Mouse (Mus musculus) activated CD4-positive, CD25-positive, alpha-beta regulatory T cell, adult 9 weeks (primary cell): ENCODE measurements around the gene Klf1. TPM values are rescaled to one million over a fixed set of nuclear protein-coding genes. Genes with fewer than 3 reads are reported as not detected.

ENCODE experiments used
- polyA plus RNA-seq: library from polyadenylated mRNA; unstranded; fragments of 100-300 nt; shearing (Covaris generic); gene quantifications from one replicate; pipeline ENCODE4 v1.2.1, GENCODE M21; 2017

Klf1 gene
- polyA plus RNA-seq: 1.1 TPM

GRCm38 (mm10) chr8:84901752-84902151 is at the start of gene Klf1:
Klf1 (plus strand) TSS chr8:84901928.

GRCm38 (mm10) chr8:84856864-84857441 is 44.8 kb upstream of the Klf1 start, which contains the start of gene Farsa:
Farsa (plus strand) TSS chr8:84856989.

GRCm38 (mm10) chr8:84871376-84872308 is 30.1 kb upstream of the Klf1 start, which contains the start of gene Syce2:
Syce2 (plus strand) TSS chr8:84872111.

GRCm38 (mm10) chr8:84893709-84894134 is 8.0 kb upstream of the Klf1 start, which contains the start of gene Gcdh:
Gcdh (minus strand) TSS chr8:84893921.

GRCm38 (mm10) chr8:84908421-84909161 is 6.9 kb downstream of the Klf1 start, which contains the start of gene Dnase2a:
Dnase2a (plus strand) TSS chr8:84908560.

GRCm38 (mm10) chr8:84936962-84937546 is 35.3 kb downstream of the Klf1 start, which contains the start of gene Mast1:
Mast1 (minus strand) TSS chr8:84937359.

GRCm38 (mm10) chr8:84946528-84947240 is 45.0 kb downstream of the Klf1 start, which contains the start of gene Rtbdn:
Rtbdn (plus strand) TSS chr8:84946991.

Other genes starting within 250 kb of the Klf1 start
- 142 TPM for gene Ier2, start 239.1 kb upstream of the Klf1 start, polyA plus RNA-seq
- 62.5 TPM for gene Trmt1, start 215.6 kb upstream of the Klf1 start, polyA plus RNA-seq
- gene Nacc1, start 214.1 kb upstream of the Klf1 start, polyA plus RNA-seq: 4.2 TPM
- 0.60 TPM for gene Lyl1, start 200.5 kb upstream of the Klf1 start, polyA plus RNA-seq
- 23.0 TPM for gene G430095P16Rik, start 178.9 kb upstream of the Klf1 start, polyA plus RNA-seq
- 3.0 TPM for gene Nfix, start 101.6 kb upstream of the Klf1 start, polyA plus RNA-seq
- 6.8 TPM for gene Dand5, start 79.1 kb upstream of the Klf1 start, polyA plus RNA-seq
- gene Gadd45gip1, start 70.4 kb upstream of the Klf1 start, polyA plus RNA-seq: 27.8 TPM
- gene Rad23a, start 61.3 kb upstream of the Klf1 start, polyA plus RNA-seq: 189 TPM
- gene Calr, start 55.0 kb upstream of the Klf1 start, polyA plus RNA-seq: 587 TPM
- gene Farsa, start 44.9 kb upstream of the Klf1 start, polyA plus RNA-seq: 97.7 TPM
- gene Syce2, start 29.8 kb upstream of the Klf1 start, polyA plus RNA-seq: 7.7 TPM
- gene Gcdh, start 8.0 kb upstream of the Klf1 start, polyA plus RNA-seq: 39.4 TPM
- gene Dnase2a, start 6.6 kb downstream of the Klf1 start, polyA plus RNA-seq: 18.9 TPM
- 1.1 TPM for gene Mast1, start 35.4 kb downstream of the Klf1 start, polyA plus RNA-seq
- 0.31 TPM for gene Rtbdn, start 45.1 kb downstream of the Klf1 start, polyA plus RNA-seq
- gene Gm49661, start 67.5 kb downstream of the Klf1 start, polyA plus RNA-seq: not detected
- 266 TPM for gene Prdx2, start 67.7 kb downstream of the Klf1 start, polyA plus RNA-seq
- gene Rnaseh2a, start 67.8 kb downstream of the Klf1 start, polyA plus RNA-seq: 105 TPM
- gene Junb, start 76.8 kb downstream of the Klf1 start, polyA plus RNA-seq: 481 TPM
- 7.8 TPM for gene Hook2, start 88.7 kb downstream of the Klf1 start, polyA plus RNA-seq
- gene Best2, start 112.6 kb downstream of the Klf1 start, polyA plus RNA-seq: not detected
- 53.5 TPM for gene Asna1, start 123.4 kb downstream of the Klf1 start, polyA plus RNA-seq
- gene Trir, start 124.9 kb downstream of the Klf1 start, polyA plus RNA-seq: 200 TPM
- 45.8 TPM for gene Tnpo2, start 135.0 kb downstream of the Klf1 start, polyA plus RNA-seq
- gene Fbxw9, start 158.1 kb downstream of the Klf1 start, polyA plus RNA-seq: 8.0 TPM
- 1.9 TPM for gene Gm5741, start 166.1 kb downstream of the Klf1 start, polyA plus RNA-seq
- gene Dhps, start 169.8 kb downstream of the Klf1 start, polyA plus RNA-seq: 78.8 TPM
- 185 TPM for gene Wdr83os, start 178.8 kb downstream of the Klf1 start, polyA plus RNA-seq
- 41.4 TPM for gene Wdr83, start 179.4 kb downstream of the Klf1 start, polyA plus RNA-seq
- gene Man2b1, start 181.3 kb downstream of the Klf1 start, polyA plus RNA-seq: 184 TPM
- gene Zfp791, start 221.2 kb downstream of the Klf1 start, polyA plus RNA-seq: not detected
- not detected for gene Cks1brt, start 250.0 kb downstream of the Klf1 start, polyA plus RNA-seq